Mouse (Mus musculus): ENCODE data around the gene Adamts18. TPM values are rescaled to one million over a fixed set of nuclear protein-coding genes. Genes with fewer than 3 reads are reported as not detected.

Gene Adamts18
- 8.4 and 9.0 TPM in 2 replicates for polyA plus RNA-seq (2015; fragmentation: Nextera tagmentation; extraction: Ambion mirVana)

- Histone ChIP-seq H3K36me3 (ENCODE audit: control insufficient read depth, insufficient read depth, low read length) (no peaks in the 10 kb centered on the region), H3K9me3 (ENCODE audit: control insufficient read depth, low read length) (peaks cover 4% of the 10 kb centered on the region; the same call in 1 of the 2 replicates), H3K9ac (ENCODE audit: low read length) (peak within 1 kb of the TSS; percentile 62), H3K27me3 (ENCODE audit: control insufficient read depth, insufficient read depth, low read depth, low read length) (peaks cover 37% of the 10 kb centered on the region), H3K4me3 (ENCODE audit: low read length) (peak within 1 kb of the TSS; percentile 57), H3K27ac (ENCODE audit: low read length) (peak within 1 kb of the TSS; percentile 78), H3K4me1 (replicated peaks; ENCODE audit: control insufficient read depth, insufficient read depth, low read length) (no peaks in the 10 kb centered on the region; the same call in none of the 2 replicates), H3K4me2 (ENCODE audit: low read depth, low read length) (peak within 1 kb of the TSS; percentile 85)
- ATAC-seq (ENCODE audit: low read depth), result peak; percentile 86
- WGBS, result 1% methylated on average over 32 of the region's 32 CpGs
Observed at GRCm38 (mm10) chr8:113848653-113849135, at the start of gene Adamts18. TSS of gene Adamts18 (minus strand) at chr8:113848738.

- Histone ChIP-seq H3K27ac (ENCODE audit: low read length) (no peak overlapping the region), H3K36me3 (ENCODE audit: control insufficient read depth, insufficient read depth, low read length) (no peaks in the 10 kb centered on the region), H3K4me2 (ENCODE audit: low read depth, low read length) (no peak overlapping the region), H3K4me1 (replicated peaks; ENCODE audit: control insufficient read depth, insufficient read depth, low read length) (no peaks in the 10 kb centered on the region), H3K9ac (ENCODE audit: low read length) (no peak overlapping the region), H3K27me3 (ENCODE audit: control insufficient read depth, insufficient read depth, low read depth, low read length) (no peaks in the 10 kb centered on the region), H3K4me3 (ENCODE audit: low read length) (no peak overlapping the region), H3K9me3 (ENCODE audit: control insufficient read depth, low read length) (no peaks in the 10 kb centered on the region)
- ATAC-seq (ENCODE audit: low read depth), result no peak
- WGBS, result 83% methylated on average over 1 of the region's 1 CpGs
Observed at GRCm38 (mm10) chr8:113896446-113896845, 47.9 kb upstream of the Adamts18 start.

GRCm38 (mm10) chr8:113891376-113891775 lies 42.8 kb upstream of the Adamts18 start:
- Histone ChIP-seq H3K27me3 (ENCODE audit: control insufficient read depth, insufficient read depth, low read depth, low read length) (no peaks in the 10 kb centered on the region), H3K36me3 (ENCODE audit: control insufficient read depth, insufficient read depth, low read length) (no peaks in the 10 kb centered on the region), H3K4me1 (replicated peaks; ENCODE audit: control insufficient read depth, insufficient read depth, low read length) (no peaks in the 10 kb centered on the region), H3K4me2 (ENCODE audit: low read depth, low read length) (no peak overlapping the region), H3K9me3 (ENCODE audit: control insufficient read depth, low read length) (no peaks in the 10 kb centered on the region), H3K4me3 (ENCODE audit: low read length) (no peak overlapping the region), H3K9ac (ENCODE audit: low read length) (no peak overlapping the region), H3K27ac (ENCODE audit: low read length) (no peak overlapping the region)
- WGBS, result 56% methylated on average over 3 of the region's 3 CpGs
- ATAC-seq (ENCODE audit: low read depth), result no peak

GRCm38 (mm10) chr8:113886509-113886908 lies 38.0 kb upstream of the Adamts18 start:
- Histone ChIP-seq H3K4me2 (ENCODE audit: low read depth, low read length) (no peak overlapping the region), H3K27ac (ENCODE audit: low read length) (no peak overlapping the region), H3K9ac (ENCODE audit: low read length) (no peak overlapping the region), H3K4me3 (ENCODE audit: low read length) (no peak overlapping the region), H3K4me1 (replicated peaks; ENCODE audit: control insufficient read depth, insufficient read depth, low read length) (no peaks in the 10 kb centered on the region), H3K9me3 (ENCODE audit: control insufficient read depth, low read length) (no peaks in the 10 kb centered on the region), H3K27me3 (ENCODE audit: control insufficient read depth, insufficient read depth, low read depth, low read length) (no peaks in the 10 kb centered on the region), H3K36me3 (ENCODE audit: control insufficient read depth, insufficient read depth, low read length) (no peaks in the 10 kb centered on the region)
- 94% methylated on average over 3 of the region's 3 CpGs for WGBS
- ATAC-seq (ENCODE audit: low read depth), result no peak

- H3K4me2 ChIP-seq (ENCODE audit: low read depth, low read length), result no peak overlapping the region
- H3K9ac ChIP-seq (ENCODE audit: low read length), result no peak overlapping the region
- no peak for ATAC-seq (ENCODE audit: low read depth)
- no peak overlapping the region for H3K4me3 ChIP-seq (ENCODE audit: low read length)
- H3K4me1 ChIP-seq (replicated peaks; ENCODE audit: control insufficient read depth, insufficient read depth, low read length), result no peaks in the 10 kb centered on the region
- H3K27me3 ChIP-seq (ENCODE audit: control insufficient read depth, insufficient read depth, low read depth, low read length), result no peaks in the 10 kb centered on the region
- no peak overlapping the region for H3K27ac ChIP-seq (ENCODE audit: low read length)
- WGBS, result 49% methylated on average over 2 of the region's 2 CpGs
- H3K9me3 ChIP-seq (ENCODE audit: control insufficient read depth, low read length), result no peaks in the 10 kb centered on the region
- no peaks in the 10 kb centered on the region for H3K36me3 ChIP-seq (ENCODE audit: control insufficient read depth, insufficient read depth, low read length)
Observed at GRCm38 (mm10) chr8:113885101-113885500, 36.6 kb upstream of the Adamts18 start.

GRCm38 (mm10) chr8:113883994-113884393 lies 35.5 kb upstream of the Adamts18 start:
- Histone ChIP-seq H3K36me3 (ENCODE audit: control insufficient read depth, insufficient read depth, low read length) (no peaks in the 10 kb centered on the region), H3K4me1 (replicated peaks; ENCODE audit: control insufficient read depth, insufficient read depth, low read length) (no peaks in the 10 kb centered on the region), H3K9me3 (ENCODE audit: control insufficient read depth, low read length) (no peaks in the 10 kb centered on the region), H3K27me3 (ENCODE audit: control insufficient read depth, insufficient read depth, low read depth, low read length) (no peaks in the 10 kb centered on the region), H3K27ac (ENCODE audit: low read length) (no peak overlapping the region), H3K4me2 (ENCODE audit: low read depth, low read length) (no peak overlapping the region), H3K4me3 (ENCODE audit: low read length) (no peak overlapping the region), H3K9ac (ENCODE audit: low read length) (no peak overlapping the region)
- 57% methylated on average over 7 of the region's 7 CpGs for WGBS
- ATAC-seq (ENCODE audit: low read depth), result no peak

GRCm38 (mm10) chr8:113882558-113882957 lies 34.0 kb upstream of the Adamts18 start:
- Histone ChIP-seq H3K27ac (ENCODE audit: low read length) (no peak overlapping the region), H3K4me2 (ENCODE audit: low read depth, low read length) (no peak overlapping the region), H3K4me1 (replicated peaks; ENCODE audit: control insufficient read depth, insufficient read depth, low read length) (no peaks in the 10 kb centered on the region), H3K4me3 (ENCODE audit: low read length) (no peak overlapping the region), H3K9me3 (ENCODE audit: control insufficient read depth, low read length) (no peaks in the 10 kb centered on the region), H3K9ac (ENCODE audit: low read length) (no peak overlapping the region), H3K36me3 (ENCODE audit: control insufficient read depth, insufficient read depth, low read length) (no peaks in the 10 kb centered on the region), H3K27me3 (ENCODE audit: control insufficient read depth, insufficient read depth, low read depth, low read length) (no peaks in the 10 kb centered on the region)
- WGBS, result 66% methylated on average over 2 of the region's 2 CpGs
- ATAC-seq (ENCODE audit: low read depth), result no peak

- Histone ChIP-seq H3K27me3 (ENCODE audit: control insufficient read depth, insufficient read depth, low read depth, low read length) (no peaks in the 10 kb centered on the region), H3K4me2 (ENCODE audit: low read depth, low read length) (no peak overlapping the region), H3K36me3 (ENCODE audit: control insufficient read depth, insufficient read depth, low read length) (no peaks in the 10 kb centered on the region), H3K27ac (ENCODE audit: low read length) (no peak overlapping the region), H3K9me3 (ENCODE audit: control insufficient read depth, low read length) (no peaks in the 10 kb centered on the region), H3K4me3 (ENCODE audit: low read length) (no peak overlapping the region), H3K9ac (ENCODE audit: low read length) (no peak overlapping the region), H3K4me1 (replicated peaks; ENCODE audit: control insufficient read depth, insufficient read depth, low read length) (no peaks in the 10 kb centered on the region)
- 40% methylated on average over 3 of the region's 3 CpGs for WGBS
- no peak for ATAC-seq (ENCODE audit: low read depth)
Observed at GRCm38 (mm10) chr8:113878411-113879006, 30.0 kb upstream of the Adamts18 start.

GRCm38 (mm10) chr8:113873446-113874120 lies 25.0 kb upstream of the Adamts18 start:
- no peak overlapping the region for H3K4me3 ChIP-seq (ENCODE audit: low read length)
- no peak overlapping the region for H3K4me2 ChIP-seq (ENCODE audit: low read depth, low read length)
- H3K4me1 ChIP-seq (replicated peaks; ENCODE audit: control insufficient read depth, insufficient read depth, low read length), result no peaks in the 10 kb centered on the region
- H3K27ac ChIP-seq (ENCODE audit: low read length), result no peak overlapping the region
- no peak for ATAC-seq (ENCODE audit: low read depth)
- H3K27me3 ChIP-seq (ENCODE audit: control insufficient read depth, insufficient read depth, low read depth, low read length), result no peaks in the 10 kb centered on the region
- no peaks in the 10 kb centered on the region for H3K36me3 ChIP-seq (ENCODE audit: control insufficient read depth, insufficient read depth, low read length)
- 66% methylated on average over 12 of the region's 12 CpGs for WGBS
- H3K9ac ChIP-seq (ENCODE audit: low read length), result no peak overlapping the region
- no peaks in the 10 kb centered on the region for H3K9me3 ChIP-seq (ENCODE audit: control insufficient read depth, low read length)

Measured in lung, embryonic 16.5 days (tissue).